Mouse (Mus musculus) R1 (cell line): ENCODE measurements at regions not wholly inside any gene's neighbourhood (a gene's known extent, or its start where the extent isn't known, plus 50 kb on each side); places are given as distances from the start of the nearest gene placed in this dataset.
A peak's percentile ranks its signal among the peaks of the same experiment; 100 is the strongest.

Experiments
- DNase-seq: peaks from one replicate; pipeline ENCODE4 v3.0.0-alpha.2; 2018; ENCODE audit warnings: low read depth, low spot score

- peak; percentile 1 for DNase-seq
Measured at GRCm38 (mm10) chrX:46971116-46971515, 642.3 kb downstream of the Actrt1 start.

- DNase-seq = no peak
Measured at GRCm38 (mm10) chrX:46998961-46999360, 670.2 kb downstream of the Actrt1 start.

- DNase-seq = no peak
Measured at GRCm38 (mm10) chrX:47009476-47009875, 680.7 kb downstream of the Actrt1 start.

GRCm38 (mm10) chrX:47010087-47010486 lies 681.3 kb downstream of the Actrt1 start:
- DNase-seq = no peak

DNA sequence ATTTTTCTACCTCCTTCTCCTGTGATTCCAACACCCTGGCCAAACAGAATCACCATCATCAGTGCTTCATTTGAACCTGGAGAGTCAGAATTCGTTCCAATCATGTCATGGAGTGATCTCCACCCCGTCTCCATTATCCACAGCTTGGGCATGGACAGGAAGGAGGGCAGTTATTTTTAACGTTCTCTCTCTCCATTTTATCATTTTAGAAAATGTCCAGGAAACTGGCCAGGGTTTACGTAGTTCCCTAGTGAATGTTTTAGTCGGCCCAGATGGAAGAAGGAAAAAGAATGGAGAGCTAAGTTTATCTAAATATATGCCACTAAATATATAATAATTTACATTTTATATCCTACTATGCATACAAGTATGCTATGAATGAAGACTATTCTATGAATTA lies 701.0 kb downstream of the Actrt1 start:
- DNase-seq = no peak

GRCm38 (mm10) chrX:47068476-47068875 lies 739.7 kb downstream of the Actrt1 start:
- DNase-seq = no peak
